Mouse (Mus musculus) embryonic facial prominence, embryonic 10.5 days (tissue): Measurements from ENCODE around the gene Pon2. TPM values are rescaled to one million over a fixed set of nuclear protein-coding genes. Genes with fewer than 3 reads are reported as not detected.

Experiments
- DNase-seq: peaks from one replicate; pipeline ENCODE4 v3.0.0-alpha.2; 2017; ENCODE audit warnings: low spot score
- H3K27ac ChIP-seq: fragments of 300-500 bp; sonication (generic); replicated peaks from 2 replicates; pipeline ENCODE4 v1.5.1; 2016; ENCODE audit warnings: mild to moderate bottlenecking
- H3K27me3 ChIP-seq: fragments of 300-500 bp; sonication (generic); replicated peaks from 2 replicates; pipeline ENCODE4 v1.6.1; 2016; ENCODE audit warnings: low read depth, mild to moderate bottlenecking; ENCODE audit not compliant: poor library complexity, severe bottlenecking
- H3K36me3 ChIP-seq: fragments of 300-500 bp; sonication (generic); replicated peaks from 2 replicates; pipeline ENCODE4 v1.6.1; 2016; ENCODE audit warnings: mild to moderate bottlenecking, moderate library complexity
- H3K4me1 ChIP-seq: fragments of 300-500 bp; sonication (generic); 2 replicates; pipeline ENCODE4 v1.6.1; 2016
- H3K4me3 ChIP-seq: fragments of 300-500 bp; sonication (generic); 2 replicates; pipeline ENCODE4 v1.5.1; 2016; ENCODE audit warnings: mild to moderate bottlenecking, moderate library complexity
- H3K9me3 ChIP-seq: fragments of 300-500 bp; sonication (generic); 2 replicates; pipeline ENCODE4 v1.6.1; 2016; ENCODE audit warnings: mild to moderate bottlenecking
- WGBS: fragments of 180-500 bp; shearing (Covaris S2); methylation state at CpG from one replicate; pipeline ENCODE4 v1.1.7; 2016; 5-methylcytosine and 5-hydroxymethylcytosine counted together
- polyA plus RNA-seq: library from polyadenylated mRNA; unstranded; fragments of >200 nt; fragmentation: Nextera tagmentation; extraction: Ambion mirVana; gene quantifications from 2 replicates; pipeline ENCODE4 v1.2.1, GENCODE M21; 2016

The Pon2 gene
- polyA plus RNA-seq, 1 experiment from 2014 or later = 22.9 TPM

DNA sequence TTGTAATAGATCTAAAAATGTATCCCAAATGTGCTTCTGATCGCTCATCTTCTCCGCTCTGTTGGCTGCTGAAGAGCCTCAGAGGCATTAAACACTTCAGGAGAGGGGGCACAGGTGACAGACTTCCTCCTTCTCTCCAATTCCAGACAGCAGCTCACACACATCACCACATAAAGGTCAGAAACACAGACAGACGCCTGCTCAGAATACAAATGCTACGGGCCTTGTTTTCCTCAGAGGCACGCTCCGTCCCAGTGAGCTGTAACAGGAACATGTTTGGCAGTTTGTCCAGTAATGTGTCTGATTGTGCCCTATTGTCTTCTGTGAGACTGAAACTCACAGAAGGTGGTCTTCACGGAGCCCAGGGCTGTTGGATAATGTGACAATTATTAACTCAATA, 15.8 kb downstream of the Pon2 start:
- WGBS = 82% methylated on average over 7 of the region's 7 CpGs

DNA sequence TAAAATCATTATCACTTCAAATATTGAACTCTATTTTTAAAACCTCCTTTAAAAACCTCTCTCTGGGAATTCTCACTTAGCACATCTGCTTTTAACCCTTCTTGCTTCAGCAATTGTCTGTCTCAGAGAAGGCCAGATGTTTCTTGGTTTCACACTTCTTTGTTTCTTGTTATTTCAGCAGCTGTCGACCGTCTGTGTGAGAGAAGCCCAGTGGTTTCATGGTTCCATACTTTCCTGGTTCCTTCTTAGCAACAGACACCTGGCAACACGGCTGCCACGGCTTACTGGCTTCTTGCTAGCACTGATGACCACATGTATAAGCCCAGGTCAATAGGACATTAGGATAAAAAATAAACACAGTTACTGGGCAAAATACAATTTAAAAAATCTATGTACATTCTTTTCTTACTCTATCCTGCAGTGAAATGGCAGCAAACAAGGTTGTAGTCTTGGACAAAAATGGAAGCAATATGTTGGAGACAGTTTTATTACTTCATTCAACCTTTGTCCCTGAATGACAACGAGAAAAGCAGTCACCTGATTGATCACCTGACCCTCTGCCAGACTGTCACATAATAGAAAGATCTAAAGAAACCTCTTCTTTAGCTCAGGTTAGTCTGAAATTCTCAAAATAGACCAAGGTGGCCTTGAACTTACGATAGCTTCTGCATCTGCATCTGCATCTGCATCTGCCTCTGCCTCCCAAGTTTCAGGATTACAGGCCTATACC, 17.5 kb downstream of the Pon2 start:
- 63% methylated on average over 6 of the region's 6 CpGs for WGBS
- peaks cover 20% of the 10 kb centered on the region for H3K4me1 ChIP-seq

More for the DNA sequence above, 15.8 kb downstream of the Pon2 start:
- no peak overlapping the region for H3K27ac ChIP-seq
- DNase-seq = no peak
- no peak overlapping the region for H3K4me3 ChIP-seq
- peaks cover 22% of the 10 kb centered on the region for H3K4me1 ChIP-seq
- H3K27me3 ChIP-seq = no peaks in the 10 kb centered on the region
- no peaks in the 10 kb centered on the region for H3K9me3 ChIP-seq
- no peaks in the 10 kb centered on the region for H3K36me3 ChIP-seq

DNA sequence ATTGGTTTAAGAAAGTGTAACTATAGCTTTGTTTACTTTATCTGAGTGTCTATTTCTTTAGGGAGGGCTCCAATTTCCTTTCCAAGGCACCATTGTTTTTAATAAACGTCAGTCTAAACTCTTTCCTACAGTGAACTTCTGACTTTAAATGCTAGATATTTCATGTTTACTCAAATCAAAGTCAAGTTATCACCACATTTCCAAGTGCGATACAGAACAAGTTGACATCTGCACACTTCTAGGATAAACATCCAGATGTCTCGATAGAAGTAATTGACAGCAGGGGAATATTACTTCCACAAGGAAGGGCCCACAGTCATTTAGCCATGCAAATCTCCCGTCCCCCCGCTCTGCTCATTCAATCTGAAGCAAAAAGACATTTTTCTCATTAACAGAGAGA, 20.3 kb downstream of the Pon2 start:
- Histone ChIP-seq H3K27ac (no peak overlapping the region), H3K4me1 (peaks cover 20% of the 10 kb centered on the region), H3K9me3 (no peaks in the 10 kb centered on the region), H3K36me3 (peaks cover 28% of the 10 kb centered on the region), H3K27me3 (no peaks in the 10 kb centered on the region), H3K4me3 (no peak overlapping the region)
- DNase-seq = no peak
- 46% methylated on average over 5 of the region's 5 CpGs for WGBS

More for the DNA sequence above, 17.5 kb downstream of the Pon2 start:
- Histone ChIP-seq H3K27ac (no peak overlapping the region), H3K27me3 (no peaks in the 10 kb centered on the region), H3K9me3 (no peaks in the 10 kb centered on the region), H3K36me3 (peaks cover 15% of the 10 kb centered on the region), H3K4me3 (no peak overlapping the region)
- DNase-seq = no peak

DNA sequence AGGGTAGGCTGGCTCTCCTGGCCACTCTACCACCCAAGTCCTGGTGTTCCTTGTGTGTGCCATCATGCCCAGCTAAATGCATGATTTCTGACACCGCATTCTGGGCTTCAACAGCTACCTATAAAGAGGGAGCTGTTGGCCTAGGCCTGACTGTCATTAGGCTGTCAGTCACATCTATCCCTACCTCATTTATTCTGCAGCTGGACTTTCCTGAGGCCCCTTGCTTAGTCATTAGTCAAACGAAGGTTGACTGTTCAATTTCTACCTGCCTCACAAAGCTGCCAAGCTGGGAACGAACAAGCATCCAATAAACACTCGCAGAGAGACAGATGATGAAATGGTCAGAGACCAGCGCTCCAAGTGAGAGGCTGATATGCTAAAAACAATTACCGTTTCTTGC, 28.6 kb downstream of the Pon2 start:
- no peak for DNase-seq
- WGBS = 81% methylated on average over 6 of the region's 6 CpGs
- Histone ChIP-seq H3K9me3 (no peaks in the 10 kb centered on the region), H3K4me1 (0 out of 2 replicates have a peak, but pooled peaks cover 3% of the 10 kb centered on the region), H3K27me3 (no peaks in the 10 kb centered on the region), H3K27ac (no peak overlapping the region), H3K36me3 (peaks cover 25% of the 10 kb centered on the region), H3K4me3 (no peak overlapping the region)

DNA sequence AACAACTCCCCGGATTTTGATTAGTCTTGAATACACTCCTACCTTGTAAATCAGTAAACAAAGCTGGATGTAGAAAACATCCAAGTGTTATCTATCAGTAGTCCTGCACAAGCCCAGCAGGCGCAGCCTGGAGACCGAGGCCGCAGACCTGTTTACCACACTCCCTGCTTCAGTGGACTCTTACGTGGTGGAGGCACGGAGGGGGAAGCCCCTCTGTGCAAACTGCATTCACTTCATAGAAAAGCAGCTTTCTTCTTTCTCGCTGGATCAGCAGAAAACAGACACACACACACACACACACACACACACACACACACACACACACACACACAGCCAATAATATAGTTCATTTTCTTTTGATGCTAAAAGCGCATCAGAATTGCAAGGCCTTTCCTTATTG, 33.5 kb downstream of the Pon2 start:
- Histone ChIP-seq H3K4me1 (0 out of 2 replicates have a peak, but pooled peaks cover 6% of the 10 kb centered on the region), H3K27me3 (no peaks in the 10 kb centered on the region), H3K36me3 (peaks cover 7% of the 10 kb centered on the region; the same call in 1 of the 2 replicates), H3K4me3 (no peak overlapping the region), H3K9me3 (no peaks in the 10 kb centered on the region), H3K27ac (no peak overlapping the region)
- 65% methylated on average over 8 of the region's 8 CpGs for WGBS
- DNase-seq = no peak

DNA sequence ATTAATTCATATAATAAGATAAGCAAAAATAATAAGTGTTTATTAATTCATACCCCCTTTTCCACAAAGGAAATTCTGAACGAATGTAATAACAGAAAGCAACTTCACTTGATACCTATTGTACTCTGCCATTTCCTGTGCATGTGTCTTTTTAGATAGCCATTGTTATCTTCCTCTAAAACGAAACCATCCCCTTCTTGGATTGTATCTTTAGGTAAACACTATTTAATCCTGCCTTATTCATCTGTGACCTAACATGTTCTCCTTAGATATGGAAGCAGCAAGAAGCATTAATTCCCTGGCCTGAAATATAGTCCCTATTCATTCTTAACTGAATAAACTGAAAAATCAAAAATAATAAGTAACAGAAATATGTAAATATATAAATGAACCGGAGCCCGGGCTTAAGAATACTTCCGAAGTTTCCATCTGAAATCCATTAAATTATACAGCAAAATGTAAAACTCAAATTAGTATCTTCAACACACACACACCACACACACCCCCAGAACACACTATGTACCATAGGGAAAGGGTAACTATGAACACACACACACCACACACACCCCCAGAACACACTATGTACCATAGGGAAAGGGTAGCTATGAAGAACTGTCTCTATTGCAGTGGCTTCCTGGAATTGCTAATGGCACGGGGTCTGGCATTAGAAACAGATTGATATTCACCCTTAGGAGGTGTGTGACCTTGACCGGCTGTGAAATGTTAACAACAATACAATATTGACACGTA, 34.8 kb downstream of the Pon2 start:
- WGBS = 82% methylated on average over 8 of the region's 8 CpGs
- Histone ChIP-seq H3K27me3 (no peaks in the 10 kb centered on the region), H3K4me3 (no peak overlapping the region), H3K4me1 (0 out of 2 replicates have a peak, but pooled peaks cover 3% of the 10 kb centered on the region), H3K36me3 (no peaks in the 10 kb centered on the region; the same call in 1 of the 2 replicates), H3K9me3 (no peaks in the 10 kb centered on the region), H3K27ac (no peak overlapping the region)
- no peak for DNase-seq

DNA sequence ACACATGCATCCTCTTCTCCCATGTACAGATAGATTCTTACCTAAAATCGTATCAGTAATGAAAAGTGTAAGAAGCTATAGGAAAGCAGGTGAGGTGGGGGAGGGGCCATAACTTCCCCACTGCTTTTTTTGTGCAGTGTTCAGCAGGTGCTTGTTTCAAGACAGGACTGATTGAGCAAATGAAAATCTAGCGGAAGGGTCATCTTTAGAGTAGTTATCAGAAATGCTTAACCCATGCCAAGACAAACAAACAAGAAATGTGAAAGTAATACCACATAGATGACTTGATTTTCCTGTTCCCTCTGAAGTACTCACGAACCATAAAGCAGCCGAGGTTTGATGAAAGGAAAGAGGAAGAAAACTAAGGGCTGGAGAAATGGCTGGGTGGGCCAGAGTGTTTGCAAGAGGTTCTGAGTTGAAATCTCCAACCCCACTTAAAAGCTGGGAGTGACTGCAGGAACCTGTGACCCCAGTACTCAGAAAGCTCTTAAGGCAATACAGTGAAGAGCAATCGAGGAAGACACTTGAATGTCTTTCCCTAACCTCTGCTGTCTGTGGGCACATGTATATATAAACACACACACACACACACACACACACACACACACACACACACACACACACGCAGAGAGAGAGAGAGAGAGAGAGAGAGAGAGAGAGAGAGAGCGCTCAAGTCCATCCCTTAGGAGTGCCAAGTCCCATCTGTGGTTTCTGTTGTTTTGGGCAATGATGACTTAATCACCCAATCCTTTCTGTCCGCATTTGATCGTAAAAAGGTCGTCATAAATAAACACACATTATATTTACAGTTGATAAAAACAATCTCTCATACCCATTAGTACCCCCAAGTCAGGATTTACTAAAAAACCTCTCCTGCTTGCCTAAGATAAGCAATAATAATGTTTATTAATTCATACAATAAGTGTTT, 35.7 kb downstream of the Pon2 start:
- H3K27ac ChIP-seq = no peak overlapping the region
- 0 out of 2 replicates have a peak, but pooled peaks cover 3% of the 10 kb centered on the region for H3K4me1 ChIP-seq
- no peaks in the 10 kb centered on the region; the same call in 1 of the 2 replicates for H3K36me3 ChIP-seq
- H3K27me3 ChIP-seq = no peaks in the 10 kb centered on the region
- WGBS = 84% methylated on average over 10 of the region's 10 CpGs
- H3K4me3 ChIP-seq = no peak overlapping the region
- no peak for DNase-seq
- no peaks in the 10 kb centered on the region for H3K9me3 ChIP-seq

DNA sequence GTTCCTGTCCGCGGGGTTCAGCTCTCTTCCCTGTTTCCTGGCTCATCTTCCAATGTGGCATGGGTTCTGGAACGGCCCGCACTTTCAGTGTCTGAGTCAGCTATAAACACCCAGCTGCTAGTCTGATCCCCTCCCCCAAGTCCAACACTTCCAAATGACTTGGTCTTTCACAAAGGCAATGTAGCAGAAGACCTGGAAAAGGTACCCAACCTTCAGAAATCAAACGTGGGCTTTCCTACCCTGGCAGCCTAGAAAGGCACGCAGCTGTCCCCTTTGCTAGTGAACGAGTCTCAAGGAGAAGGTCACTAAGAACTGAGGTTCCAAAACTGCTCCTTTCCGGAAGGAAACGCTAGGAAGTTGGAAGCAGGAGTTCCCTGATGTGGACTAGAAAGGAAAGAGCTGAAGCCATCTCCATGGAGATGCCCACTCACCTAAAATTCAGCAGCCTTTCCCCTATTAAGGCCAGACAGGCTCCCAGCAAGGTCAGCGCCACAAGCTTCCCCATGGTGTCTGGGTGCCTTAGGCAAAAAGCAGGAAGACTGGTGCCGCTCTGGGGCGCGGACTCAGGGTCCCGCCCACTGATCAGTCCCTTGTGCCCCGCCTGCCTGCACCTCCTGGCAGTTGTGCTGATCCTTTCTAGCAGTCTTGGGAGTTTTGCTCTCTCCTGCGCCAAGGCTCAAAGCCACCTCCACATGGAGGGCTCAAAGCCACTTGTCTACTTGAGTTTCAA, 42.4 kb downstream of the Pon2 start, which contains the start of gene Pon3:
Gene Pon3, minus strand, starts transcription at position 565 of the 730 bp plus-strand sequence.
- H3K9me3 ChIP-seq = no peaks in the 10 kb centered on the region
- H3K36me3 ChIP-seq = no peaks in the 10 kb centered on the region
- H3K27ac ChIP-seq = peak within 1 kb of the TSS; percentile 75
- 12% methylated on average over 16 of the region's 16 CpGs for WGBS
- H3K4me3 ChIP-seq = peak within 1 kb of the TSS; percentile 53
- H3K4me1 ChIP-seq = peaks cover 14% of the 10 kb centered on the region
- peak; percentile 50 for DNase-seq
- no peaks in the 10 kb centered on the region for H3K27me3 ChIP-seq

DNA sequence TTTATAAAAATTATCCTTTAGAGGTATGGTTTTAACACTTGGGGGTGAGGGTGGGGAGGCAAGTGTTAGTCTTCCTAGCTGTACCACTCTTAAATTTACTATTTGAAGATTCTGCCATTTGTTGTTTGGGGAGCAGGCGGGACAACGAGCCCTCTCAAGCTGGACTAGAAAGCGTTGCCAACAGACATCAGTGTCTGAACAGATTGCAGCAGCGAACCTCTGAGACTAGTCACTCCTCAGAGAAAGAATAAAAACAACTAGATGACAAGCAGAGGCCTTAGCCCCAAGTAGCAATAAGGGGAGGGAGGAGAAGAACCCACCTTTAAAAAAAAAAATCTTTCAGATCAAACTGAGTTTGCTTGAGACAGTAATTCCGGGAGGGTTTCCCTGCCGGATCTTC, 43.0 kb downstream of the Pon2 start:
- no peak for DNase-seq
- Histone ChIP-seq H3K27me3 (no peaks in the 10 kb centered on the region), H3K4me1 (peaks cover 14% of the 10 kb centered on the region), H3K36me3 (no peaks in the 10 kb centered on the region), H3K9me3 (no peaks in the 10 kb centered on the region), H3K27ac (no peak overlapping the region), H3K4me3 (peak overlapping the region; percentile 53)
- WGBS = 68% methylated on average over 6 of the region's 6 CpGs

DNA sequence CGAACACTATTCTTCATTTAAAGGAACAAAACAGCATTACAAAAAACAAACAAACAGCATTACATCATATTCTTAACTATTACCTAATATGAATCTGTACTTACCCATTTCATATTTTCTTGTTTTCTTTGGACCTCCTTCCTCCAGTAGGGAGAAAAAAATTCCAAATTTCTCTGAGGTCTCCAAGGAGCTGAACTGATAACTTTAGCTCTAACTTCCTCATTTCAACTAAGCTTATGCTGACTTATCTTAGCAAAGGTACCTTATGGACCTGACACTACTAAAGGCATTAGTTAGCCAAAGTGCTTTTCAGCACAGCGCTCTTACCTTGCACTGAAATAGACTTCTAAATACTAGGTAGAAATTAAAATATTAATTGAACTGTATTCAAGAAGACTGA, 43.4 kb downstream of the Pon2 start:
- DNase-seq = no peak
- Histone ChIP-seq H3K9me3 (no peaks in the 10 kb centered on the region), H3K27ac (no peak overlapping the region), H3K4me1 (peaks cover 14% of the 10 kb centered on the region), H3K27me3 (no peaks in the 10 kb centered on the region), H3K36me3 (no peaks in the 10 kb centered on the region), H3K4me3 (no peak overlapping the region)
- 97% methylated on average over 2 of the region's 2 CpGs for WGBS

DNA sequence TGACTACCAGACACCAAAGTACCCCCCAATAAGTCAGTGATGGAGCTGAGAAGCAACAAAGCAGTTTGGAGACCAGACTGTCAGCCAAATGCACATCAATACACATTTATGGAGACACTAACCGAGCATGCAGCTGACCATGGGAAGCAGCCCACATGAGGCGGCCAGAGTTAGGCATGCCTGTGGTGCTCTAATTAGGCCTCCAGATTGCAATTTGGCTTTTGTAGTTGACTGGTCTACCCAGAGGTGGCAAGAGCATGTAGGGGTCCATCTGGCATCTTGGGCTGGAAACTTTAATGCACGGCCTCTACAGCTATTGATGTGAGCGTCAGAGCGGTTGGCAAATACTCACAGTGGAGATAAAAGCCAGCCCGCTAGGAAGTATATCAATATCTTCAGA, 52.3 kb downstream of the Pon2 start:
- Histone ChIP-seq H3K27ac (no peak overlapping the region), H3K27me3 (no peaks in the 10 kb centered on the region), H3K9me3 (no peaks in the 10 kb centered on the region), H3K4me1 (no peaks in the 10 kb centered on the region), H3K36me3 (no peaks in the 10 kb centered on the region), H3K4me3 (no peak overlapping the region)
- WGBS = 91% methylated on average over 6 of the region's 6 CpGs
- DNase-seq = no peak
